ENCODE assay signal across 23 mouse cellular contexts in the genomic region with DNA sequence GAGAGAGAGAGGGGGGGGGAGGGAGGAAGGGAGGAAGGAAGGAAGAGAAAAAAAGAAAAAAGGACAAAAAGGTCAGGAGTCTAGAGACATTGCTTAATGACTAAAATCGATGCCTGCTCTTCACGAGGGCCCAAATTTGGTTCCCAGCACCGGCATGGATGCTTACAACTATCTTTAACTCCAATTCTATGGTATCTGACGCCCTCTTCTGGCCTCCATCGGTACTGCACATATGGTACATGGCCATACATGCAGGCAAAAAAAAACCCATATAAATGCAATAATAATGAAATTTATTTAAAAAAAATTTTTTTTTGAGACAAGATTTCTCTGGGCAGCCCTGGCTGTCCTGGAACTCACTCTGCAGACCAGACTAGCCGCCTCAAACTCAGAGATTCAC. TPM values are rescaled to one million over a fixed set of nuclear protein-coding genes. Genes with fewer than 3 reads are reported as not detected.
DNase-seq lines count a peak whose midpoint lies in the region; ATAC-seq and TF ChIP-seq lines count a peak whose summit lies in the region.
"Had no signal": no experiment of that assay in that cellular context is flagged by ENCODE, and none has a peak within 500 bp of the region (broad histone marks: within the 10 kb centered on the region; RNA-seq: fewer than 3 reads in every experiment).

No protein-coding gene starts in this region.

- TF ChIP-seq POLR2A in kidney, adult 2 months (IDR thresholded peaks at IDR 0.05; ENCODE audit: low read depth, low read length) = no peak
- TF ChIP-seq POLR2A in ES-Bruce4 (IDR thresholded peaks at IDR 0.05; ENCODE audit: insufficient read depth, low read length) = no peak

- no peaks in the 10 kb centered on the region for H3K27me3 ChIP-seq in kidney, adult 2 months (replicated peaks; ENCODE audit: control insufficient read depth, insufficient read depth, low read length)
- no peaks in the 10 kb centered on the region for H3K27me3 ChIP-seq in liver, postnatal 0 days (ENCODE audit: insufficient read depth, low read length)
- H3K27me3 ChIP-seq in liver, embryonic 11.5 days (replicated peaks; ENCODE audit: control insufficient read depth, insufficient read depth, low read length) = no peaks in the 10 kb centered on the region
- no peaks in the 10 kb centered on the region for H3K27me3 ChIP-seq in ES-Bruce4 (ENCODE audit: control insufficient read depth, insufficient read depth, low read length, poor library complexity, severe bottlenecking)
- H3K27me3 ChIP-seq: heart, embryonic 12.5 days; lung, embryonic 15.5 days had no signal

- H3K27ac ChIP-seq in kidney, adult 2 months (ENCODE audit: insufficient read depth, low read depth, low read length) = no peak overlapping the region
- no peak overlapping the region for H3K27ac ChIP-seq in liver, postnatal 0 days (ENCODE audit: low read depth)
- H3K27ac ChIP-seq in liver, embryonic 11.5 days (ENCODE audit: low read depth, low read length) = no peak overlapping the region
- H3K27ac ChIP-seq in ES-Bruce4 (ENCODE audit: insufficient read depth, low read length) = no peak overlapping the region
- H3K27ac ChIP-seq: forebrain, embryonic 13.5 days; hindbrain, embryonic 10.5 days; lung, embryonic 15.5 days; macrophage had no signal

- no peak for ATAC-seq in liver, postnatal 0 days
- ATAC-seq in liver, embryonic 11.5 days (replicated peaks; ENCODE audit: low FRiP score) = no peak
- ATAC-seq: forebrain, embryonic 13.5 days; midbrain, embryonic 16.5 days had no signal

- H3K4me1 ChIP-seq in kidney, adult 2 months (ENCODE audit: control insufficient read depth, insufficient read depth, low read length) = no peaks in the 10 kb centered on the region
- no peaks in the 10 kb centered on the region for H3K4me1 ChIP-seq in liver, postnatal 0 days (ENCODE audit: insufficient read depth)
- H3K4me1 ChIP-seq in liver, embryonic 11.5 days (replicated peaks; ENCODE audit: control insufficient read depth, insufficient read depth, low read length) = no peaks in the 10 kb centered on the region
- H3K4me1 ChIP-seq in ES-Bruce4 (ENCODE audit: control insufficient read depth, insufficient read depth, low read length) = no peaks in the 10 kb centered on the region
- H3K4me1 ChIP-seq: forebrain, embryonic 13.5 days; heart, embryonic 12.5 days; hindbrain, embryonic 10.5 days had no signal

- no peak for DNase-seq in kidney, adult 2 months
- DNase-seq in kidney, adult 18-20 months = no peak
- no peak for DNase-seq in liver, postnatal 0 days
- DNase-seq in liver, embryonic 11.5 days (ENCODE audit: low spot score) = no peak
- DNase-seq in R1 (ENCODE audit: low read depth, low spot score) (peak; percentile 38), MN1 (ENCODE audit: low spot score) (no peak)
- no peak for DNase-seq in cerebellum, adult 11 months
- DNase-seq: adrenal gland, postnatal 10 days; cerebellum, adult 8-10 months; cerebellum, postnatal 36 days; embryo, embryonic 11 days; heart, postnatal 10 days; kidney, adult 8-10 months; kidney, postnatal 25 days; right cerebral cortex, adult 18-20 months; thymus, postnatal 14 days had no signal

- H3K4me3 ChIP-seq in kidney, adult 2 months (ENCODE audit: insufficient read depth, low read depth, low read length) = no peak overlapping the region
- H3K4me3 ChIP-seq in liver, postnatal 0 days (ENCODE audit: low read depth, low read length) = no peak overlapping the region
- H3K4me3 ChIP-seq in liver, embryonic 11.5 days (ENCODE audit: low read depth, low read length) = no peak overlapping the region
- no peak overlapping the region for H3K4me3 ChIP-seq in ES-Bruce4 (ENCODE audit: low read depth, low read length)
- H3K4me3 ChIP-seq: forebrain, embryonic 13.5 days; heart, embryonic 12.5 days; hindbrain, embryonic 10.5 days; lung, embryonic 15.5 days had no signal

- no peak overlapping the region for H3K9ac ChIP-seq in liver, postnatal 0 days (replicated peaks)
- H3K9ac ChIP-seq in liver, embryonic 11.5 days (ENCODE audit: low read depth, low read length) = no peak overlapping the region
- H3K9ac ChIP-seq in ES-Bruce4 (ENCODE audit: low read depth, poor library complexity, severe bottlenecking) = no peak overlapping the region
- H3K9ac ChIP-seq: forebrain, embryonic 13.5 days; heart, embryonic 12.5 days; lung, embryonic 15.5 days had no signal

- no peak overlapping the region for H3K4me2 ChIP-seq in liver, postnatal 0 days (ENCODE audit: low read depth, low read length)
- no peak overlapping the region for H3K4me2 ChIP-seq in liver, embryonic 11.5 days
- H3K4me2 ChIP-seq: forebrain, embryonic 13.5 days; heart, embryonic 12.5 days; lung, embryonic 15.5 days had no signal

- 0 out of 2 replicates have a peak, but pooled peaks have one; percentile 11 for TF ChIP-seq CTCF in kidney, adult 2 months (conservative IDR thresholded peaks at IDR 0.05; ENCODE audit: insufficient read depth, insufficient read length, low read depth, low read length)
- peak; percentile 47 for TF ChIP-seq CTCF in liver, postnatal 0 days (IDR thresholded peaks at IDR 0.05; ENCODE audit: low read depth)
- TF ChIP-seq CTCF in ES-Bruce4 (IDR thresholded peaks at IDR 0.05; ENCODE audit: low read depth, low read length) = peak; percentile 9

- TF ChIP-seq EP300 in liver, postnatal 0 days (IDR thresholded peaks at IDR 0.05; ENCODE audit: low read depth) = no peak
- TF ChIP-seq EP300 in ES-Bruce4 (IDR thresholded peaks at IDR 0.05; ENCODE audit: insufficient read depth, low read depth, low read length) = no peak

- WGBS in kidney, adult 2 months = 73% methylated on average over 6 of the region's 6 CpGs
- WGBS in liver, postnatal 0 days (ENCODE audit: insufficient replicate concordance) = 59% methylated on average over 6 of the region's 6 CpGs
- WGBS in liver, embryonic 11.5 days = 63% methylated on average over 6 of the region's 6 CpGs

- H3K9me3 ChIP-seq in liver, postnatal 0 days (ENCODE audit: low read length) = no peaks in the 10 kb centered on the region
- H3K9me3 ChIP-seq in liver, embryonic 11.5 days (ENCODE audit: control insufficient read depth, low read length) = 0 out of 2 replicates have a peak, but pooled peaks cover 3% of the 10 kb centered on the region
- H3K9me3 ChIP-seq in ES-Bruce4 (replicated peaks; ENCODE audit: control insufficient read depth, insufficient read depth, low read length, poor library complexity, severe bottlenecking) = no peaks in the 10 kb centered on the region; the same call in 1 of the 2 replicates
- H3K9me3 ChIP-seq: lung, embryonic 15.5 days had no signal

- no peaks in the 10 kb centered on the region for H3K36me3 ChIP-seq in kidney, adult 2 months (ENCODE audit: control insufficient read depth, insufficient read depth, low read length)
- H3K36me3 ChIP-seq in liver, postnatal 0 days (replicated peaks; ENCODE audit: insufficient read depth, low read length) = no peaks in the 10 kb centered on the region
- no peaks in the 10 kb centered on the region for H3K36me3 ChIP-seq in liver, embryonic 11.5 days (ENCODE audit: control insufficient read depth, insufficient read depth, low read length)
- H3K36me3 ChIP-seq in ES-Bruce4 (ENCODE audit: control insufficient read depth, insufficient read depth, low read length, poor library complexity, severe bottlenecking) = no peaks in the 10 kb centered on the region
- H3K36me3 ChIP-seq: heart, embryonic 12.5 days; hindbrain, embryonic 10.5 days; lung, embryonic 15.5 days had no signal

RNA-seq across cellular contexts. Expression of gene Minos1, which starts 20.5 kb away (rescaled TPM):
- polyA plus RNA-seq in kidney, adult 2 months (2012; rRNA removed) = 100 and 157 TPM in 2 replicates
- polyA plus RNA-seq in liver, postnatal 0 days (2015; fragmentation: Nextera tagmentation; extraction: Ambion mirVana) = 384 and 387 TPM in 2 replicates
- 541 and 564 TPM in 2 replicates for polyA plus RNA-seq in liver, embryonic 11.5 days (2014; fragmentation: Nextera tagmentation; extraction: Ambion mirVana)
- polyA plus RNA-seq in ES-Bruce4 (2011; ENCODE audit: insufficient read depth, insufficient read length, low read depth, missing spikeins) = 137 and 154 TPM in 2 replicates

RNA-seq across cellular contexts. Expression of gene Capzb, which starts 41.3 kb away (rescaled TPM):
- 102 and 134 TPM in 2 replicates for polyA plus RNA-seq in kidney, adult 2 months (2012; rRNA removed)
- polyA plus RNA-seq in liver, postnatal 0 days (2015; fragmentation: Nextera tagmentation; extraction: Ambion mirVana) = 136 and 143 TPM in 2 replicates
- 250 and 257 TPM in 2 replicates for polyA plus RNA-seq in liver, embryonic 11.5 days (2014; fragmentation: Nextera tagmentation; extraction: Ambion mirVana)
- 293 and 299 TPM in 2 replicates for polyA plus RNA-seq in ES-Bruce4 (2011; ENCODE audit: insufficient read depth, insufficient read length, low read depth, missing spikeins)

RNA-seq across cellular contexts. Expression of gene Nbl1, which starts 58.6 kb away (rescaled TPM):
- polyA plus RNA-seq in kidney, adult 2 months (2012; rRNA removed) = 35.7 and 42.9 TPM in 2 replicates
- 3.0 and 3.1 TPM in 2 replicates for polyA plus RNA-seq in liver, postnatal 0 days (2015; fragmentation: Nextera tagmentation; extraction: Ambion mirVana)
- polyA plus RNA-seq in liver, embryonic 11.5 days (2014; fragmentation: Nextera tagmentation; extraction: Ambion mirVana) = 4.0 and 5.0 TPM in 2 replicates
- polyA plus RNA-seq in ES-Bruce4 (2011; ENCODE audit: insufficient read depth, insufficient read length, low read depth, missing spikeins) = 4.3 and 5.1 TPM in 2 replicates
